Mouse (Mus musculus) embryonic fibroblast, embryonic 13.5 days (primary cell): Measurements from ENCODE around the gene Gnb1. TPM values are rescaled to one million over a fixed set of nuclear protein-coding genes. Genes with fewer than 3 reads are reported as not detected.

Experiments used
- H3K27ac ChIP-seq: 2 replicates; pipeline ENCODE4 v1.5.1; 2012; ENCODE audit warnings: low read length, control low read depth, inconsistent platforms; ENCODE audit not compliant: insufficient read depth
- H3K4me1 ChIP-seq: 2 replicates; pipeline ENCODE4 v1.6.1; 2011; ENCODE audit warnings: low read length; ENCODE audit not compliant: control insufficient read depth, insufficient read depth
- H3K4me3 ChIP-seq: 2 replicates; pipeline ENCODE4 v1.5.1; 2011; ENCODE audit warnings: mild to moderate bottlenecking, control low read depth, low read length; ENCODE audit not compliant: insufficient read depth
- CTCF ChIP-seq: IDR thresholded peaks from 2 replicates; pipeline ENCODE4 v1.5.1; 2011; ENCODE audit warnings: mild to moderate bottlenecking, control low read depth, low read length, moderate library complexity, borderline replicate concordance; ENCODE audit not compliant: insufficient read depth
- POLR2A ChIP-seq: IDR thresholded peaks from 2 replicates; pipeline ENCODE4 v1.6.1; 2011; ENCODE audit warnings: low read depth, mild to moderate bottlenecking, control low read depth, low read length, moderate library complexity
- polyA plus RNA-seq: library from polyadenylated mRNA; stranded (reverse); fragments of >200 nt; gene quantifications from 2 replicates; pipeline ENCODE4 v1.2.4, GENCODE M21; 2011; ENCODE audit warnings: low read depth; ENCODE audit not compliant: missing spikeins, insufficient read length

Gnb1 gene
- polyA plus RNA-seq, 1 experiment, result 532 TPM

DNA sequence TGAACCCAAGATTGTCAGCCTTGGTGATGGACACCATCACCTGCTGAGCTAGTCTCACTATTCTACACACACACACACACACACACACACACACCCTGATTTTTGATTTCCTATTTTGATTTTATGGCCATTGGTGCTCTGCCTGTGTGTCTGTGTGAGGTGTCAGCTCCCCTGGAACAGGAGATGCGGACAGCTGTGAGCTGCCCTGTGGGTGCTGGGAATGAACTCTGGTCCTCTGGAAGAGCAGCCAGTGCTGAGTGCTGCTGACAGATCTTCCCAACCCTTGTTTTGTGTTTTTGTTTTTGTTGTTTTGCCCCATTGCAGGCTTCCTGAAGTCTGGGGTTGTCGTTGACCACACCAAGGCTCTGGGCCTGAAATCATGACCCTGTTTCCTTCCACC lies 82.0 kb downstream of the Gnb1 start:
- Histone ChIP-seq H3K4me1 (peaks cover 10% of the 10 kb centered on the region), H3K27ac (no peak overlapping the region), H3K4me3 (no peak overlapping the region)
- TF ChIP-seq POLR2A (no peak), CTCF (no peak)

DNA sequence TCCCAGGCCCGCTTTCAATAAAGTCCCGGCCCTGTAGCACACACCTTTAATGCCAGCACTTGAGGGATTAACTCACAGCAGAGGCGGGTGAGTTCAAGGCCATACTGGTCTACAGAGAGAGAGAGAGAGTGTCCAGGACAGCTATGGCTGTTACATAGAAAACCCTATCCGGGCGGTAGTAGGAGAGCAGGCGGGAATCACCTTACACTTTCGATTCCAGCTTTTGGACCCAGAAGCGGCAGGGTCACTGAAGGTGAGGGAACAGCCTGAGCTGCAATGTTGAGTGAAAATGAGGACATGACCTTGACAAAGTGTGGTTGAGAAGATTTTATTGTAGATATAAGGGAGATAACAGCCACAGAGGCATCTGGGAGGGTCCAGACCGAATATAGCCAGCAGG lies 82.7 kb downstream of the Gnb1 start:
- TF ChIP-seq CTCF (no peak), POLR2A (no peak)
- Histone ChIP-seq H3K27ac (no peak overlapping the region), H3K4me3 (no peak overlapping the region), H3K4me1 (peaks cover 10% of the 10 kb centered on the region)

DNA sequence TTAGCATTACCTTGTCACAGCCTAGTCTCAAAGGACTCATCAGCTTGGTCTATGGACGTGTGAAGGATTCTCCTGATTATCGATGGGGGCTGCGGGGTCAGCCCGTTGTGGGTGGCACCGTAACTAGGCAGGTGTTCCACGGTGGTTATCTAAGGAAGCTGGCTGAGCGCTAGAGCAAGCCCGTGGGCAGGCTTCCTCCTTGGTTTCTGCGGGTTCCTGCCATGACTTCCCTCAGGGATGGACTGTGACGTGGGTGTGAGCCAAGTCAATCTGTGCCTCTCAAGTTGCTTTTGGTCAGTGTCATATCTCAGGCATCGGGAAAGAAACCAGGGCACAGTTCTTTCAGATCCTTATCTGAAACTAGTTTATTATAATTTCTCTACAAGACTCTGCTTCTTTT lies 83.8 kb downstream of the Gnb1 start:
- H3K4me3 ChIP-seq, result no peak overlapping the region
- H3K4me1 ChIP-seq, result peaks cover 8% of the 10 kb centered on the region
- no peak for TF ChIP-seq CTCF
- TF ChIP-seq POLR2A, result no peak
- no peak overlapping the region for H3K27ac ChIP-seq

DNA sequence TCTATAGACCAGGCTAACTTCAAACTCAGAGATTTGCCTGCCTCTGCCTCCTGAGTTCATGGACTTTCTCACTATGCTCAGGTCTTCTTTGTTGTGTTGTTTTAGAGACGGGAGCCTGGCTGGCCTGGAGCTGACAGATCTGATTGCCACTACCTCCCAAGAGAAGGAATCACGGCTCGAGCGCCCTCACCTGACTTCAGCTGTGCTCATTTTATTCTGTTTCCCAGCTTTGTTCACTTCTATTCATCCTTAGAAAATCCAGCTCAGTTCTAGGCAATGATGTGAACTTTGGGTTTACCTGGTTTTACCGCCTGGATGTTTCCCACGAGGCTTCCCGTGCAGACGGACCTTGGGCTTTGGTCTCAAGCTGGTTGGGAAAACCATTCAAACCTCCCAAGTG lies 84.4 kb downstream of the Gnb1 start:
- Histone ChIP-seq H3K4me3 (no peak overlapping the region), H3K27ac (no peak overlapping the region), H3K4me1 (peaks cover 6% of the 10 kb centered on the region)
- TF ChIP-seq CTCF, result no peak
- no peak for TF ChIP-seq POLR2A

DNA sequence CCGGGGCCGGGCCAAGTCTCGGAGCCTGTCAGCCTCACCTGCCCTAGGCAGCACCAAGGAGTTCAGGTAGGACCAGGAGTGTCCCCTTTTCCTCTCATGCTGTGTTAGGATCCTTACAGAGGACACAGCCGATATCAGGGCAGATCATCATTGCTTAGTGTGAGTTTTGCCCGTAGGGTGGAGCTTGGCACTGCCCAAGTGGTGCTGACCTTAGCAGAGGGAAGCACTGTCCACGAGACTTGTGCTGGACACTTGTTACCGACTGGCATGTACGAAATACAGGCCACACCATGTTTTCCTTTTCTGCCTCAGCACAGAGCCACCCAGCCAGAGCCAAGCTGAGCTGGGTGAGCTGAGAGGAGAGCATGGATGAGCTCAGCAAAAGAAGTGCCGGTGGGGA lies 86.0 kb downstream of the Gnb1 start:
- Histone ChIP-seq H3K4me1 (peaks cover 1% of the 10 kb centered on the region; the same call in 1 of the 2 replicates), H3K4me3 (no peak overlapping the region), H3K27ac (no peak overlapping the region)
- TF ChIP-seq POLR2A (no peak), CTCF (no peak)

DNA sequence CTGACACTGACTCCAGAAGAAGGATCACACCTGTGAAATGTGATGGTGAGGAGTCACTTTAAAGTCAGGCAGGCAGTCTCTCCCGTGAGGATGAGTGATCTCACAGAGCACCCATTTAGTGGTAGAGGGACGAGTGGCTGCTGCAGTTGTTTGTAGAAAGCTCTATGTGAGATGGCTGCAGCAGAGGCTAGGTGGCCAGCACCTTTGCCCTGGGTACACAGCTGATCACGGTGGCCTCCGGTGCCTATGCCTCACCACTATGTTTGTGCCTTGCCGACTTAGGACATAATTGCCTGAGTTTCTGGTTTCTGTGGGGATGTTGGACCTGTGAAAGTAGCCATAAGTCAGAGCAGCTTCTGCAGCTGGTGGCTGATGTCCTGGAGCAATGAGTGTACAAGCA lies 86.6 kb downstream of the Gnb1 start:
- TF ChIP-seq CTCF, result no peak
- no peak for TF ChIP-seq POLR2A
- Histone ChIP-seq H3K27ac (no peak overlapping the region), H3K4me1 (peaks cover 3% of the 10 kb centered on the region; the same call in 1 of the 2 replicates)

DNA sequence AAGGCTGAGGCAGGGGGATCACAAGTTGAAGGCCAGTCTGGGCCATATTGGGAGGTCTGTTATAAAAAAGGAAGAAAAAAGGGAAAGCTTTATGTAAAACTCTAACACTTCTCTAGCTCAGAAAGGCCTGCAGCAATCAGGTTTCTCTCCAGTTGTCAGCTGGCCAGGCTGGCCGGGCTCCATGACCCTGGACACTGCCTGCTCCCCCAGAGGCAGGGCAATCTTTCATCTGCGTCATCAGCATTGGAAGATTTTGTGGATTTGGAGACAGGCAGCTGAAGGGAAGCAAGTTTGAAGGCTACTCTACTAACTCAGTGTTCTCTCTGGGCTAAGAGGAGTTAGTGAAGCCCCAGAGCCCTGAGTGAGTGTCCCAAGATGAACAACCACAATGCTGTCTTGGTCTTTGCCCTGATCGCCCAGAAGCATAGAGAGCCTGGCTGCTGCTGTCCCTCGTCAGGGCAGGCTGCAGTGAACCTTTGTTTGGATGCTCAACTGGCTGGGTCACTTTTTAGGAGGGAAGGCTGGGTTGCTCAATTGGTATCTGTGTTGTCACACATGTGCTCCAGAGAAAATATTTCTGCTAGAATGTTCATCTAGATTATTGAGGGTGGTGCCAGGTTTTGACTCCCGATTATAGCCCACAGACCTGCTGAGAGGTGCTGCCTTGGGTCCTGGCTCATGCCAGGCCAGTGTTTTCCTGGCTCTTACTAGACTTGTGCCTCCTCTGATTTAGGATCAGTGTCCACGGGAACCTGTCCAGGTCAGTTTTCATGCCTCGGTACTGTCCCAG lies 87.4 kb downstream of the Gnb1 start:
- Histone ChIP-seq H3K27ac (no peak overlapping the region), H3K4me3 (no peak overlapping the region), H3K4me1 (peaks cover 6% of the 10 kb centered on the region)
- TF ChIP-seq POLR2A (no peak), CTCF (no peak)

More for the DNA sequence above, 86.6 kb downstream of the Gnb1 start:
- H3K4me3 ChIP-seq, result no peak overlapping the region

DNA sequence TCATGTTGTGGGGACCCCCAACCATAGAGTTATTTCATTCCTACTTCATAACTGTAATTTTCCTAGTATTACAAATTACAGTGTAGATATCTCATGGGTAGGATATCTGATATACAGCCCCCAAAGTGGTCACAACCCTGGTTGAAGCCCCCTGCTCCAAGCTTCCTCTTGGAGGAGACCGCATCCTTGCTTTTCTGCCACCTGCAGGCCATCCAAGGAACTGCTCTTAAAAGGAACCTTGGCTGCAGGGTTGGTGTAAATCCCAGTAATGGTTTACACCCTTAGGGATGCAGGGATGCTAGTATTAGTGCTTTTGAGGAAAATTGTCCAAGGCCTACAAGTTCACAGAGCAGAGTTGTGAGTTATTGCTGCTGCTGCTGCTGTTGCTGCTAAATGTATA lies 89.3 kb downstream of the Gnb1 start:
- no peak for TF ChIP-seq POLR2A
- 0 out of 2 replicates have a peak, but pooled peaks have one; percentile 28 for TF ChIP-seq CTCF
- H3K4me3 ChIP-seq, result no peak overlapping the region

DNA sequence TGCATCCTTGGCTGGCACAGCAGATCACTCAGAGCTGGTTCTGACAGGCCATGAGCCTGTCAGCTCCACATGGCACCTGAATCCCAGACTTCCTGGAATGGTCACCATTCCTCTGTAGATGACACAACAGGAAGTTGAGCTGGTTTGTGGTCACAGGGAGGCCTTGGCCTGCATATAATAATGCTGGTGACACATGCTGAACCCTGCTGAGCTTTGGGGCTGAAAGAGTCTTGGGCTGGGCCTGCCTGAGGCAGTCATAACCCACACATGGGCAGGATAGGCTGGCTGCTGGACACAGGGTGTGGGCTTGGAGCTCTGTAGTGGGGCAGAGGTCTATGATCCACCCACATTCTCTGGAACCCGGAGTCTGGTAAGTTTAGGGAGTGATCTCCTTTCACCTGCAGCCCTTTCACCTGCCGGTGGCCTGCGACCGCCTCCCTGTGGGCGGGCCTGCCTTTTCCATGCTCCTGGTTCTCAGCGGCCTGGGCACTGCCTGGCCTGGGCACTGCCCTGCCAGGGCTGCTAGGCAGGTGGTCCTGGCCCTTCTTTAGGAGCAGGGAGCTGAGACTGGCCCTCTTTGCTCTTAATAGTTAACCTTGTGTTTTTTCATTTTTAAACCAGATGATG lies 91.2 kb downstream of the Gnb1 start:
- TF ChIP-seq POLR2A (no peak), CTCF (no peak)
- Histone ChIP-seq H3K4me3 (0 out of 2 replicates have a peak overlapping the region, but pooled peaks have one; percentile 5), H3K4me1 (peaks cover 6% of the 10 kb centered on the region), H3K27ac (peak overlapping the region; percentile 62)

More for the DNA sequence above, 89.3 kb downstream of the Gnb1 start:
- no peak overlapping the region for H3K27ac ChIP-seq
- H3K4me1 ChIP-seq, result peaks cover 6% of the 10 kb centered on the region

DNA sequence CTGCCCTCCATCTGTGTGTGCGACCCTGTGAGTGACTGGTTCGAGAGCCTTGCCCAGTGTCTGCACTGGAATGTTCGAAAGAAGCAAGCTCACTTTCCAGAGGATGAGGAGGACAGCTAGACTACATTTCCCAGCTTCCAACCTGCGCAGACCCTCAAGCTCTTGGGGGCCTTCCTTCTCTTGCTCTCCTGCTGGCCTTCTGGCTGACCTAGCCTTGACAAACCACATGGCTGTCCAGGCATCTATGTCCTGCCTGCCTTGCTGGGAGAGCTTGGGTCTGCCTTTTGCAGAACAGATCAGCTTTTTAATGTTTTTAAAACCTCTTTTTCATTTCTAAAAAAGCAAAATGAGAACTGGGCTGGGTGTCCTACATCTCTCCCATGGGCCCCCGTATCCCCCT lies 98.2 kb downstream of the Gnb1 start:
- TF ChIP-seq CTCF, result no peak
- TF ChIP-seq POLR2A, result no peak
- Histone ChIP-seq H3K27ac (no peak overlapping the region), H3K4me3 (no peak overlapping the region), H3K4me1 (no peaks in the 10 kb centered on the region)
